Mouse (Mus musculus) liver, postnatal 0 days (tissue): ENCODE data around the gene Nwd2.

Source experiments
- CTCF ChIP-seq: sonication (generic); IDR thresholded peaks from 2 replicates; pipeline ENCODE4 v1.5.1; 2016; ENCODE audit warnings: antibody characterized with exemption, low read depth
- EP300 ChIP-seq: IDR thresholded peaks from 2 replicates; pipeline ENCODE4 v1.6.1; 2016; ENCODE audit warnings: antibody characterized with exemption, low read depth, mild to moderate bottlenecking

- no peak for TF ChIP-seq EP300
- TF ChIP-seq CTCF, result no peak
Observed at GRCm38 (mm10) chr5:63831054-63831453, 182.2 kb downstream of the Nwd2 start.
